Mouse (Mus musculus) monocyte, adult 2 months (primary cell): ENCODE results near the gene Olfr1305.

Experiments used
- DNase-seq, 2 experiments: peaks; one replicate each; pipeline ENCODE4 v3.0.0; 2022; ENCODE audit warnings: low spot score in 2 of 2, low read depth in 1 of 2

Olfr1305 gene

DNA sequence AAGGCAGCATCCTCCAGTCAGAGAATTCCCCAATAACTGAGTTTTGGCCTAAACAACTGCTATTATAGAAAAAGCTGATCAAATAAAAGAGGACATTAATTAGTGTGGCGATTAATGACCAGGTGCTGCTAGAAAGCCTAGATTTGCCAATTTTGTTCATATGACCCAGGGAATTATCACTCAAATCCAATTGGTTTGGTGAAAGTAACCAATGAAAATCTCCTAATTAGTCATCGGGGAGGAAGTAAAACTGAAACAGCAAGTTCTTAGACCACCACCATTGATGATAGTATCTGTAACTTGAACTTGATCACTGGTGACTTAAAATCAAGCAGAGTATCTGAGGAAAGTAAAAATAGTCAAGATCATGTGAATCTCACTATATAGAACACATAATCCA lies at the start of gene Olfr1305:
Gene Olfr1305, minus strand, starts transcription at position 101 of the 400 bp plus-strand sequence.
- DNase-seq, result no peak

DNA sequence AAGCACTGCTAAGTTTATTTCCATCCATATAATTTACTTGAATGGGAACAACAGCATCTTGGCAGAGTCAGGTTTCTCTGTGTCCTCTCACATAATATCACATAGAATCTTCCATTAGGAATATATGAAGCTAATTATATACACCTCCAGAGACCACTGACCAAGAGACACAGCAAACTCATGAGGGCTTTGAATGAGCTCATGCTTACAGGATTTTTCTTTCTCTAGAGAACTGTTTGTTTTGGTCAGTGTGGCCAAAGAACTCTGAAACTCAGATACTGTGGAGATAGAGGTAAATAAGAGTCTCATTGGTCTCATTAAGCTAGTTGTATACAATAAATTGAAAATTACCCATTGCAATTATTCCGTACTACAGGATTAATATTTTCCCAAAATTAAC lies 39.2 kb upstream of the Olfr1305 start, which contains the start of gene Olfr1306:
Gene Olfr1306, minus strand, starts transcription at position 101 of the 400 bp plus-strand sequence.
- DNase-seq, result no peak

DNA sequence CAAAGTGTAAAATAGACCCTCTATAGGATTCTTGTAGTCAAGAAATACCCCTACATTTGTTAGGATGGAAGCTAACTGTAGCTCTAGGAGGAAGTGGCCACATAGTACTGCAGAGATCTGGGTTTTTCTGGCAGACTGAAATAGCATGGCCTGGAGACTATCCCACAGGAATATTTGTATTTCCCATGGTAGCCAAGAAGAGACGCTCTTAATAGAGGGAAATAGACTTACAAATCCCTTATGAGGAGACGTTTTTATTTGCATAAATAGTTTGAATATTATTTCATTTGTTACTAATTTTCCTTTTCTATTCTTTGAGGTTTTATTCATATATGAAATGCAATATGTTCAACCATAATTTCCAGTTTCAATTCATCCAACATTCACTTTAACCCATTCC lies 56.7 kb downstream of the Olfr1305 start, which contains the start of gene Olfr1303:
Gene Olfr1303, minus strand, starts transcription at position 101 of the 400 bp plus-strand sequence.
- no peak for DNase-seq
